Comparison of ENCODE assay signal across 8 mouse cellular contexts in genomic region chr6:125095391-125096278, GRCm38 (mm10). TPM values are rescaled to one million over a fixed set of nuclear protein-coding genes. Genes with fewer than 3 reads are reported as not detected.
DNase-seq lines count a peak whose midpoint lies in the region; ATAC-seq lines count a peak whose summit lies in the region.

Chd4 (plus strand) TSS chr6:125095981.

- H3K4me1 ChIP-seq in intestine, embryonic 14.5 days (replicated peaks; ENCODE audit: control insufficient read depth, insufficient read depth, low read length) = peaks cover 34% of the 10 kb centered on the region

- intact Hi-C loops in left cerebral cortex, postnatal 10 days (cut with DNase I) = no loop called here

- peak within 1 kb of the TSS; percentile 80 for H3K4me3 ChIP-seq in intestine, embryonic 14.5 days (ENCODE audit: low read depth, low read length)

- WGBS in intestine, embryonic 14.5 days = 2% methylated on average over 42 of the region's 45 CpGs

- peak; percentile 77 for ATAC-seq in intestine, embryonic 14.5 days (replicated peaks; ENCODE audit: low FRiP score, low TSS enrichment, low read depth)
- peak; percentile 73 for ATAC-seq in megakaryocyte progenitor cell, adult 5-6 weeks (replicated peaks; ENCODE audit: poor library complexity)

- H3K9me3 ChIP-seq in intestine, embryonic 14.5 days (ENCODE audit: control insufficient read depth, low read length) = no peaks in the 10 kb centered on the region

- H3K36me3 ChIP-seq in intestine, embryonic 14.5 days (ENCODE audit: control insufficient read depth, insufficient read depth, low read length) = peaks cover 29% of the 10 kb centered on the region

- H3K4me2 ChIP-seq in intestine, embryonic 14.5 days (ENCODE audit: low read length) = peak within 1 kb of the TSS; percentile 95

- peak within 1 kb of the TSS; percentile 77 for H3K9ac ChIP-seq in intestine, embryonic 14.5 days (ENCODE audit: low read length)

- H3K27me3 ChIP-seq in intestine, embryonic 14.5 days (replicated peaks; ENCODE audit: control insufficient read depth, insufficient read depth, low read length) = no peaks in the 10 kb centered on the region

- DNase-seq in adrenal gland, adult 18-20 months (ENCODE audit: low spot score in 2 of 2) = peak; percentile 91 to 93
- DNase-seq in embryo, embryonic 10.5 days (ENCODE audit: low spot score) = peak; percentile 93
- peak; percentile 93 for DNase-seq in gastrocnemius, postnatal 25 days
- DNase-seq in intestine, embryonic 14.5 days (ENCODE audit: low spot score) = peak; percentile 92
- peak; percentile 96 to 99 for DNase-seq in left cerebral cortex, postnatal 10 days (ENCODE audit: extremely low spot score in 1 of 2, low spot score in 2 of 2)
- DNase-seq in right cerebral cortex, postnatal 14 days = peak; percentile 99
- DNase-seq in urinary bladder, postnatal 25 days (ENCODE audit: low spot score) = peak; percentile 92

- peak within 1 kb of the TSS; percentile 92 for H3K27ac ChIP-seq in intestine, embryonic 14.5 days (ENCODE audit: low read depth)

RNA-seq across cellular contexts. Expression of gene Chd4, which starts in this region (rescaled TPM):
- total RNA-seq in adrenal gland, adult 18-20 months (2021) = 100 to 1,000 TPM; 150 to 190 TPM
- total RNA-seq in gastrocnemius, postnatal 25 days (2021) = 10 to 100 TPM; 67.8 to 72.6 TPM
- 74.2 and 74.8 TPM in 2 replicates for polyA plus RNA-seq in intestine, embryonic 14.5 days (2014; fragmentation: Nextera tagmentation; extraction: Ambion mirVana)
- total RNA-seq in left cerebral cortex, postnatal 10 days (2021) = 100 to 1,000 TPM; 147 to 157 TPM
- 85.7 and 91.6 TPM in 2 replicates for total RNA-seq in megakaryocyte progenitor cell, adult 5-6 weeks (2015)
- 299 and 375 TPM in 2 replicates for total RNA-seq in megakaryocyte progenitor cell, adult 5-6 weeks (2017)

Comparison
In these comparisons a context has a peak if more than half of its experiments do, and no peak if none do; other contexts are left out.
1. Peak in every context shown above with its lines: DNase-seq, ATAC-seq, H3K4me3 ChIP-seq and H3K27ac ChIP-seq.